Mouse (Mus musculus) liver, embryonic 14.5 days (tissue): ENCODE results near the gene Hoxd9.

Experiments
- CTCF ChIP-seq: IDR thresholded peaks from 2 replicates; pipeline ENCODE4 v1.5.1; 2016; ENCODE audit warnings: antibody characterized with exemption, low read depth, control low read depth
- EP300 ChIP-seq: IDR thresholded peaks from 2 replicates; pipeline ENCODE4 v1.6.1; 2016; ENCODE audit warnings: antibody characterized with exemption, low read depth

DNA sequence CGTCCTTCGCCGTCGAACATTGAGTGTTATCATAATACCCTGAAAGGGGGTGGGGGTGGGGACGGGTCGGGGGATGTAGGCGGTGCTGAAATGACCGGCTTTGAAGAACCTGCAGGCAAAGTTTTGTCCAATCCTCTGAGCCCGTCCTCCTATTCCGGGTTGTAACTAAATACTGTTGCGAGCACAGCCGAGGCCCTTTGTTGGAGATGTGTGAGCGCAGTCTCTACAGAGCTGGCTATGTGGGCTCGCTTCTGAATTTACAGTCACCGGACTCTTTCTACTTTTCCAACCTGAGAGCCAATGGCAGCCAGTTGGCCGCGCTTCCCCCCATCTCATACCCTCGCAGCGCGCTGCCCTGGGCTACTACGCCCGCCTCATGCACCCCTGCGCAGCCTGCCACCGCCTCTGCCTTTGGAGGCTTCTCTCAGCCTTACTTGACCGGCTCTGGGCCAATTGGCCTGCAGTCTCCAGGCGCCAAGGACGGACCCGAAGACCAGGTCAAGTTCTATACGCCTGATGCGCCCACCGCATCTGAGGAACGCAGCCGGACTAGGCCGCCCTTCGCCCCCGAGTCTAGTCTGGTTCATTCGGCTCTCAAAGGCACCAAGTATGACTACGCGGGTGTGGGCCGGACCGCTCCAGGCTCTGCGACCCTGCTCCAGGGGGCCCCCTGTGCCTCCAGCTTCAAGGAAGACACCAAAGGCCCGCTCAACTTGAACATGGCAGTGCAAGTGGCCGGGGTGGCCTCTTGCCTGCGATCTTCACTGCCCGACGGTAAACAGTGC, 22.5 kb upstream of the Hoxd9 start, which contains the start of gene Hoxd12:
- TF ChIP-seq EP300 (no peak), CTCF (no peak)
